Mouse (Mus musculus) heart, adult 2 months (tissue): ENCODE results near the gene Acadvl.

Source experiments
- CTCF ChIP-seq: fragments of 200-600 bp; IDR thresholded peaks from 2 replicates; pipeline ENCODE4 v1.8.1; 2022; ENCODE audit warnings: antibody characterized with exemption, mild to moderate bottlenecking, moderate library complexity
- POLR2A ChIP-seq: fragments of 200-500 bp; IDR thresholded peaks from 2 replicates; pipeline ENCODE4 v1.6.1; 2011; ENCODE audit warnings: mild to moderate bottlenecking, low read depth, low read length, control low read depth; ENCODE audit not compliant: insufficient read depth

DNA sequence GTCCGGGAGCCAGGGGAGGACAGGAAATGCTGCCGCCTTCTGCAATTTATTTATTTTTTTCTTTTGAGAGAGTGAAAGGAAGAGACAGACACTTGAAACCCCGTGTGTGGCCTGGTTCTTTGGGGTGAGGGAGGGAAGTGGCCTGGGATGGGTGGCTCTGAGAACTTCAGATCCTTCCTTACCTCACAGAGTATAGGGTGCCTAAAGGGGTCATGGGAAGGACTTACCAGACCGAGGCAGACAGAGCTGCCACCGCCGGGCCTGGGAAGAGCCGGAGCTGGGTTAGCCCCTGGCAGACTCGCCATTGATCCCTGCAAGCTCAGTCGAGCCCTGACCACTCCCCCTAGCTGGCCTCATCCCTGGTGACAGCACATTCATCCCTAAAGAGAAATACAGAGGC, 30.2 kb upstream of the Acadvl start:
- TF ChIP-seq POLR2A = no peak
- no peak for TF ChIP-seq CTCF
